Mouse (Mus musculus): ENCODE measurements around the gene Kctd11. TPM values are rescaled to one million over a fixed set of nuclear protein-coding genes. Genes with fewer than 3 reads are reported as not detected.

Kctd11 gene
- total RNA-seq, 2 experiments from 2014 or later: 3.3 TPM

- DNase-seq: no peak
These were observed 31.7 kb upstream of the Kctd11 start for GRCm38 (mm10) chr11:69912716-69913530.

DNA sequence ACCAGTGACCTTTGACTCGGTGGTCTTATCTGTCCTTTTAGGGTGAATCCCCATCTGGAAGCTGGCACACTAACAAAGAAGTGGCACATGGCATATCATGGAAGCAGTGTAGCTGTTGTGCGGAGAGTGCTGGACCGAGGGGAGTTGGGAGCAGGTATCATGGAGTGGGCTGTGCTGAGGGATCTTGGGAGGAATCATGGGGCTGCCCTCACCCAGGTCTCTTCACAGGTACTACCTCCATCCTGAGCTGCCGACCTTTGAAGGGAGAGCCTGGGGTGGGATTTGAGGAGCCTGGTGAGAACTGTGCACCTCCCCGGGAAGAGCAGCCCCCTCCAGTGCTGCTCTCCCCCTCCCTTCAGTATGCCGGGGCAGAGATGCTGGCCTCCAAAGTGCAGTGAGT lies 30.5 kb upstream of the Kctd11 start:
- no peak for DNase-seq

DNA sequence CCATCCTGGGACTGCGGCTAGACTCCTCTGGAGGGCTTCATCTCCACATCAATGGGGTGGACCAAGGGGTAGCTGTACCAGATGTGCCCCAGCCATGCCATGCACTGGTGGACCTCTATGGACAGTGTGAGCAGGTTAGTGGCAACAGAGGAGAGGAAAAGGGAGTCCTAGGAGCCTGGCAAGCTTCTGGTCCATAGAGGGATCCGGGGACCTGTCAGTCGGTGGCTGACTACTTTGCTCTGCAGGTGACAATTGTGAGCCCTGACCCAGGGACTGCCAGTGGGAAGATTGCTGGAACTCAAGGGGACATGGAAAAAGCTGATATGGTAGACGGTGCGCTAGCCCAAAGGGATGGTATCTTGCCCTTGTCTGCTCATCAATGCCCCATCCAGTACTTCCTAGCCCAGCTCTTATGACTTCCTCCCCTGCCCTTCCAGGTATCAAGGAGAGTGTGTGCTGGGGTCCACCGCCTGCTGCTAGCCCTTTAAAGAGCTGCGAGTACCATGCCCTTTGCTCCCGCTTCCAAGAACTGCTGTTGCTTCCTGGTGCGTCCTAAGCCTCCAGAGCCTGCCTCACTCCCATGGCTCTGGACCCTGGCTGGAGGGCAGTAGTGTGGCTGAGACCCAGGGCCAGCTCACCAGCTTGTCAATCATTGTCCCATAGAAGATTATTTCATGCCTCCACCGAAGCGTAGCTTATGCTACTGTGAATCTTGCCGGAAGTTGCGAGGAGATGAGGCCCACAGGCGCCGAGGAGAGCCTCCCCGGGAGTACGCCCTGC lies 29.8 kb upstream of the Kctd11 start:
- no peak for DNase-seq

DNA sequence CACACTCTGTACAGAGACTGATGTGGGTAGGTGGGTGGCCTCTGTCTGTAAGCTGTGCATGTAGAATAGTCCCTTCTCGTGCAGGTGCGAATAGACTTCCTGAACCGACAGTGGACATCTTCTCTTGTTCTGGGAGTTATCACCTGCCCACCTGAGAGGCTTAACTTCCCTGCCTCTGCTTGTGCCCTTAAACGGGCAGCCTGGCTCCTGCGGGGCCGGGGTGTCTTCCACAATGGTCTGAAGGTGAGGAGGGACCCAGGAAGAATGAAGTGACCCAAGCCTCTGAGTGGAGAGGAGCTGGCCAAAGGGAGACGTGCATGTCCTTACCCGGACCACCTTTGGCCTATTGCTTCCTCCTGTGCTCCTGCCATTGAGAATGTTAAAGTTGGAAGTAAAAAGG lies 29.0 kb upstream of the Kctd11 start:
- DNase-seq: no peak

- no peak for DNase-seq
These were observed 28.0 kb upstream of the Kctd11 start for GRCm38 (mm10) chr11:69909174-69909573.

DNA sequence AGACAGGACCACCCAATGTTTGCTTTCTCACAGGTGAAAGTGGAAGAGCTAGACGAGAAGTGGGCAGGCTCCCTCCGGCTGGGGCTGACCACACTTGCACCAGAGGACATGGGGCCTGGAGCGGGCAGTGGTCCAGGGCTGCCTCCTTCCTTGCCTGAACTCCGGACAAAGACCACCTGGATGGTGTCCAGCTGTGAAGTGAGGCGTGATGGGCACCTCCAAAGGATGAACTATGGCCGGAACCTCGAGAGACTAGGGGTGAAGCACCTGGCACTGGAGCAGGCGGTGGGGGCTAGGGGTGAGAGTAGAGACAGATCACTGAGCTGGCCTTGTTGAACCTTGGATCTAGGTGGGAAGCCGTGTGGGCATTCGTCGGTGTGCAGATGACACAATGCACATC lies 27.4 kb upstream of the Kctd11 start:
- DNase-seq: no peak

- DNase-seq: no peak
These were observed 23.1 kb upstream of the Kctd11 start for GRCm38 (mm10) chr11:69904311-69904710.

DNA sequence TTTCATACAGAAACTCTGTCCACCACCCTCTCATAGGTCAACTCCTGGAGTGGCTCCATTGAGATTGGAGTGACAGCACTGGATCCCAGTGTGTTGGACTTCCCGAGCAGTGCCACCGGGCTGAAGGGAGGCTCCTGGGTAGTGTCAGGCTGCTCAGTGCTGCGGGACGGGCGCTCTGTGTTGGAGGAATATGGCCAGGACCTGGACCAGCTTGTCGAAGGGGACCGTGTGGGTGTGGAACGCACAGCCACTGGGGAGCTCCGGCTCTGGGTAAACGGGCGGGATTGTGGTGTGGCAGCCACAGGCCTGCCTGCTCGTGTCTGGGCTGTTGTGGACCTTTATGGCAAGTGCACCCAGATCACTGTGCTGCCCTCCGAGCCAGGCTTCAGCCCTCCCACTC lies 21.8 kb upstream of the Kctd11 start:
- no peak for DNase-seq

- DNase-seq: no peak
These were observed 20.8 kb upstream of the Kctd11 start for GRCm38 (mm10) chr11:69901993-69902392.

DNA sequence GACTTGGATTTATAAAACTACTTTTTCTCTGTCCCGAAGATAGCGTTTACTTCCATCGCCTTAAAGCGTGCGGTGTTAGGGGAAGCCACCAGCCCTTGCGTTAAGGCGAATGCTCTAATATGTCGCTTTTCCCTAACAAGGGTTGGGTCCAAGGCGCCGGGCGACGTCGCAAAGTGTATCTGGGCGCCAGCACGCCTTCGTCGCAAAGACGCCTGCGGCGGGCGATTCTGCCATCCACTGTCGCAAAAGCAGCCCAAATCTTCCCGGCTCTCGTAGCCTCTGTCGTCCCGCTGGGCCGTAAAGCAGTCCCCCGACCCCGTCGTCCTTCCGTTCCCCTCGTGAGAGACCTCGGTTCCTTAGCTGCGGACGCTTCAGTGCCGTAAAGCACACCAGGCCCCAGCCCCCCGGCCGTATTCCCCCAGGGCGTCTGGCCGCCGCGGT lies 20.2 kb upstream of the Kctd11 start:
- peak; percentile 95 for DNase-seq

GRCm38 (mm10) chr11:69900471-69901405 lies 19.5 kb upstream of the Kctd11 start, which contains the start of the genes 2810408A11Rik and Neurl4:
TSS of gene 2810408A11Rik (minus strand) at chr11:69900987.
TSS of gene Neurl4 (plus strand) at chr11:69901072.
- peak; percentile 90 for DNase-seq

GRCm38 (mm10) chr11:69899870-69900269 lies 18.7 kb upstream of the Kctd11 start:
- no peak for DNase-seq

DNA sequence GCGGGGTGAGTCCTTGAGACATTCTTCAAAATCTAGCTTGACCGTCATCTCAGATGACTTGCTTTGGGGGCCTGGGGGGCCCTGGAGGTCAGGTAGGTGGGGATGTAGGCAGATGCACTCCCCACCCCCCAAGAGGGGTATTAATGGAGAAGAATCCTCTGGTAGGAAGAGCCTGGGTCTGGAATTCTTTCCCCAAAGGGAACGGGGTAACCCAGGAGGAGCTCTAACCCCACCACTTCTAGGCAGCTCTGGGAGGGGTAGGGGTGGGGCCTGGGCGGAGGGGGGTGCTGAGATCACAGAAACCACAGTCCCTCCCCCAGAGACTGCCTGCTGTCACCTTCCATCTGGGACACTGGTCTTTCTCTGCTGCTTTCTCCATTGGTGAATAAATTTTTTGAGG lies 14.1 kb upstream of the Kctd11 start, which contains the start of gene Acap1:
Gene Acap1, minus strand, starts transcription at position 249 of the 400 bp plus-strand sequence.
- no peak for DNase-seq

GRCm38 (mm10) chr11:69894671-69895070 lies 13.5 kb upstream of the Kctd11 start:
- no peak for DNase-seq

DNA sequence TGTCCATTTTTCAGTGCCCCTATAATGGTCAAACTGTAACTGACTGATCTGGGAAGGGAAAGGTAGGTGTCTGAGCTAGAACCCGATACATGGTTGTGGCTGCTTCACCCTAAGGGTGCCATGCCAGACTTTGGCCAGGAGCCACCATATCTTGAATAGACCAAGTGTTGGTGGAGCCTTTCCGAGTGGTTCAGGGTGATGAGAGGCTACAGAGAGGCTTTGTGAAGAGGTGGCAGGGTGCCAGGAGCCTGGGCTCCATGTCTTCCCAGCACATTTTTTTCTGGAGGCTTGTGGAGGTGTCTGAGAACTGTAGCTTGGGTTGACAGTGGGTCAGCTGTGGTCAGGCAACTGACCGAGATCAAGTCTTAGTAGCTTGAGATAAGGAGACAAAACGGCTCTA lies 10.3 kb upstream of the Kctd11 start:
- DNase-seq: peak; percentile 71

- DNase-seq: no peak
These were observed 5.9 kb upstream of the Kctd11 start for GRCm38 (mm10) chr11:69886907-69887635.

DNA sequence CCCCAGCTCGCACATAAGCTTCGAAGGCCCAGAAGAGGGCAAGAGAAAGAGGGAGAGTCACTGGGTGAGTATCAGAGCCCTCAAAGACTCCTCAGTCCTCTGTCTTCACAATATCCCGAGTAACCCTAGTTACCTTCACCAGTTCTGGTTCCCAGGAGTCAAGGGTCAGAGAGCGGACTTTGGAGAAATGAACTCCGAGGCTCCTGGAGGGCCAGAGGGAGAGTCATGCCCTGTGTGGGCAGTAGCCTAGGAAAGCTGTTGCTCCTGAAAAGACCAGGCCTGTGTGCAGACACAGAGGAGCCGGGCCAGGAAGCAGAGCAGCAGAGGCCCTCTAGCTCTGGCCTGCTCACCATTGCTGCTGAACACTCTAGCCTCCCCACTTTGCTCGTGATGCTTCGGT lies 3.5 kb upstream of the Kctd11 start:
- no peak for DNase-seq

DNA sequence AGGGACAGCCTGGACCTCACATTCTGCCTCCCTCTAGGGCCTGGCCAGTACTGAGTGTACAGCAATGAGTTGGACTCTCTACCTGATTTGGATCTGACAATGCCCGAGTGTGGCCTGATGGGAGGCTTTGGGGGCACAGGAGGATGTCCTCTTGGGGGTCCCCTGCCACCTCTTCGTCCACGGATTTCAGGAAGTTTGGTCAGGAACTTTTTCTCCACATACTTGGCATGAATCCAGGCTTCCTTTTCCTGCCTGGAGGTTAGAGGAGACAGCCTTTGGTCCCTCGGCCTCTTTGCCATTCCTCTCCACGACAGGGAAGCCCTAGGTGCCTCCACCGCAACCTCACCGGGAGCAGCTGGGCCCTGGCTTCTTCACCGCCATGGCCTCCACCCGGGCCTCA lies 3.0 kb upstream of the Kctd11 start:
- no peak for DNase-seq

GRCm38 (mm10) chr11:69883527-69884151 lies 2.4 kb upstream of the Kctd11 start:
- peak; percentile 37 for DNase-seq

- DNase-seq: peak; percentile 41
These were observed 1.9 kb upstream of the Kctd11 start for GRCm38 (mm10) chr11:69883066-69883465.

Measured in heart, postnatal 4 days (tissue).